Mouse (Mus musculus): ENCODE results near the gene Emp2. TPM values are rescaled to one million over a fixed set of nuclear protein-coding genes. Genes with fewer than 3 reads are reported as not detected.

The Emp2 gene
- polyA plus RNA-seq, 1 experiment from 2014 or later = 24.5 TPM

DNA sequence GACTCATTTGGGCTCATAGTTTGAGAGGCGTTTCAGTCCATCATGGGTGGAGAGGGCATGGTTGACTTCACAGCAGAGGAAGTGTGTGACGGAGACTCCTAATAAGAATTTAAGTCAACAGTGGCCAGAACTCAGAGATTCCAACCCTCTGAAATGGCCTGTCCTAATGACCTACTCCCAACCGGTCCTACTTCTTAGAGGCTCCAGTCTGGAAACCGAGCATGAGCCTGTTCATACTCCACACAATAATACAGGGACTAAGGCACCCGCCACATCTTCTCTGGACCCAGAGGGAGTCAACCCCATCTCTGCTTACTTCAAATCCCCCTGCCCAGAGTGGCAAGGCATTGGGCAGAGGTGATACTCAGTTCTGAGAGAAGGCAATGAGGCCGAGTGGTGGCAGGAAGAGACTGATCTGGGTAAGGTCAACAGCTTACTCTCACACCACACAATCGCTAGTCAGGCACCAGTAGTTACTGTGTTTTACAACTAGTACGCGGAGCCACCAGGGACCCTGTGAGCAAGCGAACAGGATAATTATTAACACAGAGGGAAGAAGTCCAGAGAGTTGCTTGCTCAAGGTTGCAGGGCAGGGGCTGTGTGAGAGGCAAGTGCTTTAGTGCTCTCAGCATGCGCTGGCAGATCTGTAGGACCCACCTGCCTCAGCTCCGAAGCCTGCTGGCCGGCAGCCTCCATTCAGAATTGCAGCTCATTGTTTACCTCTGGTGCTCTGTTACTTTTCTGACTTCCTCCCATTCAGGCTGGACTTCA is 14.0 kb upstream of the Emp2 start:
- Histone ChIP-seq H3K27ac (ENCODE audit: low read depth, low read length) (no peak overlapping the region), H3K9me3 (ENCODE audit: control insufficient read depth, low read length) (no peaks in the 10 kb centered on the region), H3K36me3 (ENCODE audit: control insufficient read depth, insufficient read depth, low read length) (no peaks in the 10 kb centered on the region), H3K4me2 (ENCODE audit: low read length) (no peak overlapping the region), H3K27me3 (replicated peaks; ENCODE audit: control insufficient read depth, insufficient read depth, low read length) (no peaks in the 10 kb centered on the region), H3K9ac (ENCODE audit: low read depth, low read length) (no peak overlapping the region), H3K4me3 (ENCODE audit: low read length) (no peak overlapping the region), H3K4me1 (ENCODE audit: control insufficient read depth, insufficient read depth, low read depth, low read length) (no peaks in the 10 kb centered on the region)
- WGBS = 58% methylated on average over 13 of the region's 13 CpGs
- ATAC-seq = no peak; the same call in 1 of the 2 replicates

DNA sequence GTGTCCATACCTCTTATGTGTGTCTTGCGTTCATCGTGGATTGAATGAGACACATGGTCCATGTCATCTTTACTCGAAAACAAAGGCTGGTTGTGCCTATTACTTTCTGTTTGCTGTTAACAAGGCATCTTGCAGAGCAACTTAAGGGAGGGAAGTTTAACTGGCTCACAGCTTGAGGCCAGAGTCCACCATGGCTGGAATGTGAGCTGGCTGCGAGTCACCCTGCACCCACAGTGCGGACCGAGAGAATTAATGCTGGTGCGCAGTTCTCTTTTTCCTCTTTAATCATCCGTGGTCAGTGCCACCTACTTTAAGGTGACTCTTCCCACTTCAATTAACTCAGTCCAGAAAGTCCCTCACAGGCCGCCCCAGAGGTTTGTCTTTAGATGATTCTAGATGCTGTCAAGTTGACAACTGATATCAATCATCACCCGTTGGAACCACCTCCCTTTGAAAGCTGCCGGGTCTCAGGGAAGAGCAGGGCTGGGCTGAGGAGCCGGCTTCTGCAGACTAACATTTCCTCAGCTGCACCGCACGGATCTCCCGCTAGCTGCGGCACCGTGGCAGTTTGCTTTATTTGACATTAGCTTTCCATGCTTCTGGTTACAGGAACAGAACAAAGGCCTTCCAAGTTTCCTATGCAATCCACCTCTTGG is 6.3 kb upstream of the Emp2 start:
- no peak for ATAC-seq

DNA sequence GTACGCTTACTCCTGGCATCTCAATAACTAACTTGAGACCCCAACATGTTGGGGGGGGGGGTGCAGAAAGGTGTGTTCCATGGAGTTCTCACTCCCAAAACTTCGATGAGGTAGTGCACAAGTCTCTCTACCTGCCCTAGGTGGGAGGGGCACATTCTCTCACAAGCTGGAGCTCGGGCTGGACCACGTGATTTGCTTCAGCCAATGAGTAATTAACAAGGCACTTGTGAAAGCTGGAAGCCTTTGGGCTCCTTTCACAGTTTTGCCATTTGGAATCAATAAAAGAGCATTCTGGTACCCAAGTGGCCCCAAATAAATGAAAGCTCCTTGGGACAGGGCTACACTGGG is 3.4 kb upstream of the Emp2 start:
- no peak overlapping the region for H3K4me2 ChIP-seq (ENCODE audit: low read length)
- H3K9ac ChIP-seq (ENCODE audit: low read depth, low read length) = no peak overlapping the region
- H3K9me3 ChIP-seq (ENCODE audit: control insufficient read depth, low read length) = no peaks in the 10 kb centered on the region
- peaks cover 8% of the 10 kb centered on the region for H3K4me1 ChIP-seq (ENCODE audit: control insufficient read depth, insufficient read depth, low read depth, low read length)
- H3K36me3 ChIP-seq (ENCODE audit: control insufficient read depth, insufficient read depth, low read length) = no peaks in the 10 kb centered on the region
- no peak overlapping the region for H3K4me3 ChIP-seq (ENCODE audit: low read length)
- peaks cover 8% of the 10 kb centered on the region for H3K27me3 ChIP-seq (replicated peaks; ENCODE audit: control insufficient read depth, insufficient read depth, low read length)
- ATAC-seq = no peak
- H3K27ac ChIP-seq (ENCODE audit: low read depth, low read length) = no peak overlapping the region
- 68% methylated on average over 4 of the region's 4 CpGs for WGBS

More for the DNA sequence above, 6.3 kb upstream of the Emp2 start:
- H3K4me1 ChIP-seq (ENCODE audit: control insufficient read depth, insufficient read depth, low read depth, low read length) = no peaks in the 10 kb centered on the region
- H3K36me3 ChIP-seq (ENCODE audit: control insufficient read depth, insufficient read depth, low read length) = no peaks in the 10 kb centered on the region
- no peak overlapping the region for H3K4me2 ChIP-seq (ENCODE audit: low read length)
- WGBS = 57% methylated on average over 17 of the region's 17 CpGs
- H3K27ac ChIP-seq (ENCODE audit: low read depth, low read length) = no peak overlapping the region
- no peak overlapping the region for H3K9ac ChIP-seq (ENCODE audit: low read depth, low read length)
- peaks cover 2% of the 10 kb centered on the region; the same call in 1 of the 2 replicates for H3K27me3 ChIP-seq (replicated peaks; ENCODE audit: control insufficient read depth, insufficient read depth, low read length)
- no peaks in the 10 kb centered on the region for H3K9me3 ChIP-seq (ENCODE audit: control insufficient read depth, low read length)
- no peak overlapping the region for H3K4me3 ChIP-seq (ENCODE audit: low read length)

DNA sequence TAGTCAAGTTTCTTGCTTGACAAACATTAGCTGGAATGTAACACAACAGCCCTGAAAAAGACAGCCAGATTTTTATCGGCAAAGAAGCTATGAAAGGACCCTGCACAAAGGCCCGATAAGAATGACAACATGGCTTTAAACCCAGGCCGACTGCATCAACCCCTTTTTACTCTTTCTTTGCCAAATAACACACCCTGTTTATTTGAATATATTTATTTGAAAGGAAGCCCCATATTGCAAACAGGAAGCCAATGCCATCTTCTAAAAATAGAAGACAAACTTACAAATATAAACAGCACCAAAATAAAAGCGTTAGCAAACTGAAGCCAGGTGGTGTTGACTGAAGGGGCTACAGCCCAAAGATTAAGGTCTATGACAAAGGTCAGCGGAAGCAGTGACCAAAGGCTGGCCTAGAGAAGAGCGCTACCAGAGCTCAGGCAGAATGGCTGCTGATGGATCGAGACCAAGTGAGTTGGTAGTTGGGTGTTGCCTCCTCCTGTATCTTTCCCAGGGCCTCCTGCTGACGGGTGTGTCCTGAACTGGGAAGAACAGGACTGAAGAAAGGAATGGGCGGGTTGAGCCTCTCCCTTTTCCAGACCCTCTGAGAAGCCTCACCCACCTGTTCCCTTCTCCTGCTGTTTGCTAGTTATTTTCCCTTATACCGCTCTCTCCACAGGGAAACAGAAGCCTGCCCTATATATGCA is 2.9 kb upstream of the Emp2 start:
- no peaks in the 10 kb centered on the region for H3K9me3 ChIP-seq (ENCODE audit: control insufficient read depth, low read length)
- H3K4me1 ChIP-seq (ENCODE audit: control insufficient read depth, insufficient read depth, low read depth, low read length) = peaks cover 8% of the 10 kb centered on the region
- no peak overlapping the region for H3K4me3 ChIP-seq (ENCODE audit: low read length)
- peaks cover 10% of the 10 kb centered on the region for H3K27me3 ChIP-seq (replicated peaks; ENCODE audit: control insufficient read depth, insufficient read depth, low read length)
- H3K27ac ChIP-seq (ENCODE audit: low read depth, low read length) = no peak overlapping the region
- H3K4me2 ChIP-seq (ENCODE audit: low read length) = no peak overlapping the region
- no peak overlapping the region for H3K9ac ChIP-seq (ENCODE audit: low read depth, low read length)
- WGBS = 81% methylated on average over 10 of the region's 10 CpGs
- no peaks in the 10 kb centered on the region for H3K36me3 ChIP-seq (ENCODE audit: control insufficient read depth, insufficient read depth, low read length)
- no peak for ATAC-seq

- H3K4me2 ChIP-seq (ENCODE audit: low read length) = peak overlapping the region; percentile 93
- no peak for ATAC-seq
These were observed 542 bp downstream of the Emp2 start for GRCm38 (mm10) chr16:10313226-10313625.

GRCm38 (mm10) chr16:10311989-10312388 is 1.8 kb downstream of the Emp2 start:
- no peak overlapping the region for H3K4me3 ChIP-seq (ENCODE audit: low read length)
- no peak overlapping the region for H3K4me2 ChIP-seq (ENCODE audit: low read length)
- H3K36me3 ChIP-seq (ENCODE audit: control insufficient read depth, insufficient read depth, low read length) = no peaks in the 10 kb centered on the region
- ATAC-seq = no peak
- no peak overlapping the region for H3K27ac ChIP-seq (ENCODE audit: low read depth, low read length)
- 78% methylated on average over 2 of the region's 4 CpGs for WGBS
- peaks cover 8% of the 10 kb centered on the region for H3K4me1 ChIP-seq (ENCODE audit: control insufficient read depth, insufficient read depth, low read depth, low read length)
- H3K27me3 ChIP-seq (replicated peaks; ENCODE audit: control insufficient read depth, insufficient read depth, low read length) = peaks cover 10% of the 10 kb centered on the region
- no peak overlapping the region for H3K9ac ChIP-seq (ENCODE audit: low read depth, low read length)
- H3K9me3 ChIP-seq (ENCODE audit: control insufficient read depth, low read length) = no peaks in the 10 kb centered on the region

More at GRCm38 (mm10) chr16:10313226-10313625, 542 bp downstream of the Emp2 start:
- 5% methylated on average over 15 of the region's 15 CpGs for WGBS
- Histone ChIP-seq H3K4me1 (ENCODE audit: control insufficient read depth, insufficient read depth, low read depth, low read length) (peaks cover 8% of the 10 kb centered on the region), H3K9me3 (ENCODE audit: control insufficient read depth, low read length) (no peaks in the 10 kb centered on the region), H3K9ac (ENCODE audit: low read depth, low read length) (peak overlapping the region; percentile 53), H3K4me3 (ENCODE audit: low read length) (peak overlapping the region; percentile 50), H3K27me3 (replicated peaks; ENCODE audit: control insufficient read depth, insufficient read depth, low read length) (peaks cover 10% of the 10 kb centered on the region), H3K27ac (ENCODE audit: low read depth, low read length) (no peak overlapping the region), H3K36me3 (ENCODE audit: control insufficient read depth, insufficient read depth, low read length) (no peaks in the 10 kb centered on the region)

DNA sequence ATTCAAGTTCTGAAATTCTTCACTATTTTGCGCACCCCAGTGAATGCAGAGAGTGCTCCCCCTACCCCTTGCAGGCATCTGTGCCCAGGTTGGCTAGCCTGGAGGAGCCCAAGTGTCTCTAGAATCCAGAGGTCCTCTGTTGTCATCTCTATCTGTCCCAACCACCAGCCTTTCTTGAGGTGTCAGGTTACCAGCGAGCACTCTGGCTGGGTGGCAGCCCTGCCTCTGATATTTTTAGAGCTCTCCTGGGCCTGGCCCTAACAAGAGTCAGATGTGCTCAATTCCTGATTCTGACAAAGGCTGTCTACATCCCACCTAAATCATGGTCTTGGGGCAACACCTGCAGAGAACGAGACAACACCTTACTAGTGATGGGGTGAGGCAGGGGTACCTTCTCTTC is 2.7 kb downstream of the Emp2 start:
- Histone ChIP-seq H3K4me1 (ENCODE audit: control insufficient read depth, insufficient read depth, low read depth, low read length) (peaks cover 8% of the 10 kb centered on the region), H3K9ac (ENCODE audit: low read depth, low read length) (no peak overlapping the region), H3K27me3 (replicated peaks; ENCODE audit: control insufficient read depth, insufficient read depth, low read length) (peaks cover 10% of the 10 kb centered on the region), H3K4me3 (ENCODE audit: low read length) (no peak overlapping the region), H3K36me3 (ENCODE audit: control insufficient read depth, insufficient read depth, low read length) (no peaks in the 10 kb centered on the region), H3K4me2 (ENCODE audit: low read length) (no peak overlapping the region), H3K27ac (ENCODE audit: low read depth, low read length) (no peak overlapping the region), H3K9me3 (ENCODE audit: control insufficient read depth, low read length) (no peaks in the 10 kb centered on the region)
- WGBS = 51% methylated on average over 3 of the region's 3 CpGs
- no peak for ATAC-seq

DNA sequence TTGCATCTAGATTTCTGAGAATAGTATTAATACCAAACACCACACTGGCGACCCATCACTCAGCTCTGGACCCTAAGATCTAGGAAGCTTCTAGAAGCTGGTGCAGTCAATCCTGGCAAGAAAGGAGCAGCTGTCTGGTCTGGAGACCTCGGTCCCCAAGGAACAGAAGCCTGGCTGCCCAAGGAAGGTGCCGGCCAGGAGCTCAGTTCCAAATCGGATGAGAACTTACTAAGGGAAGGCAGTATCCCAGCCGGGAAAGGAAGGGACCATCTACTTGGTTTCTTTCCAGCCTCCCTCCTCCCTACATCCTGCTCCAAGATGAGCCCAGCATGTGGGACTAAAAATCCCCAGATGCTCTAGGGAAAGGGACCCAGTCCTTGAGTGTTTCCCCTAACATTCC is 3.3 kb downstream of the Emp2 start:
- WGBS = 87% methylated on average over 5 of the region's 5 CpGs
- ATAC-seq = no peak

GRCm38 (mm10) chr16:10307351-10307750 is 6.4 kb downstream of the Emp2 start:
- no peaks in the 10 kb centered on the region for H3K9me3 ChIP-seq (ENCODE audit: control insufficient read depth, low read length)
- ATAC-seq = no peak
- H3K4me3 ChIP-seq (ENCODE audit: low read length) = no peak overlapping the region
- H3K27me3 ChIP-seq (replicated peaks; ENCODE audit: control insufficient read depth, insufficient read depth, low read length) = peaks cover 3% of the 10 kb centered on the region; the same call in 1 of the 2 replicates
- H3K4me1 ChIP-seq (ENCODE audit: control insufficient read depth, insufficient read depth, low read depth, low read length) = no peaks in the 10 kb centered on the region
- H3K36me3 ChIP-seq (ENCODE audit: control insufficient read depth, insufficient read depth, low read length) = no peaks in the 10 kb centered on the region
- 82% methylated on average over 5 of the region's 5 CpGs for WGBS
- H3K9ac ChIP-seq (ENCODE audit: low read depth, low read length) = no peak overlapping the region
- H3K4me2 ChIP-seq (ENCODE audit: low read length) = no peak overlapping the region
- no peak overlapping the region for H3K27ac ChIP-seq (ENCODE audit: low read depth, low read length)

More for the DNA sequence above, 3.3 kb downstream of the Emp2 start:
- no peak overlapping the region for H3K4me2 ChIP-seq (ENCODE audit: low read length)
- H3K27ac ChIP-seq (ENCODE audit: low read depth, low read length) = no peak overlapping the region
- peaks cover 10% of the 10 kb centered on the region for H3K27me3 ChIP-seq (replicated peaks; ENCODE audit: control insufficient read depth, insufficient read depth, low read length)
- H3K4me3 ChIP-seq (ENCODE audit: low read length) = no peak overlapping the region
- H3K9me3 ChIP-seq (ENCODE audit: control insufficient read depth, low read length) = no peaks in the 10 kb centered on the region
- H3K9ac ChIP-seq (ENCODE audit: low read depth, low read length) = no peak overlapping the region
- no peaks in the 10 kb centered on the region for H3K36me3 ChIP-seq (ENCODE audit: control insufficient read depth, insufficient read depth, low read length)
- H3K4me1 ChIP-seq (ENCODE audit: control insufficient read depth, insufficient read depth, low read depth, low read length) = peaks cover 8% of the 10 kb centered on the region
